Mouse (Mus musculus) lung, adult 18-20 months (tissue): ENCODE data around the gene Mapk10.
"Not testable (repeated sequence)": the region's sequence is repeated elsewhere in the genome, so short reads cannot be mapped to it uniquely, and the experiment has no call there.

Experiments used
- DNase-seq, 2 experiments: peaks; one replicate each; pipeline ENCODE4 v3.0.0; 2022; ENCODE audit warnings: mixed read lengths in 2 of 2

Gene Mapk10

GRCm38 (mm10) chr5:102947061-102947711 is 263.9 kb downstream of the Mapk10 start:
- DNase-seq = no peak

GRCm38 (mm10) chr5:102946625-102947024 is 264.5 kb downstream of the Mapk10 start:
- no peak for DNase-seq

- DNase-seq = not testable (repeated sequence)
Observed at GRCm38 (mm10) chr5:102943864-102944630, 267.1 kb downstream of the Mapk10 start.

GRCm38 (mm10) chr5:102930161-102930560 is 281.0 kb downstream of the Mapk10 start:
- no peak for DNase-seq

GRCm38 (mm10) chr5:102926786-102927185 is 284.3 kb downstream of the Mapk10 start:
- no peak for DNase-seq

- no peak for DNase-seq
Observed at GRCm38 (mm10) chr5:102920199-102920598, 290.9 kb downstream of the Mapk10 start.

GRCm38 (mm10) chr5:102905441-102906211 is 305.5 kb downstream of the Mapk10 start:
- DNase-seq = no peak

- no peak for DNase-seq
Observed at GRCm38 (mm10) chr5:102904066-102904465, 307.1 kb downstream of the Mapk10 start.

GRCm38 (mm10) chr5:102903487-102903886 is 307.6 kb downstream of the Mapk10 start:
- DNase-seq = no peak

- no peak for DNase-seq
Observed at GRCm38 (mm10) chr5:102901176-102901575, 310.0 kb downstream of the Mapk10 start.

- no peak for DNase-seq
Observed at GRCm38 (mm10) chr5:102899680-102900215, 311.4 kb downstream of the Mapk10 start.

GRCm38 (mm10) chr5:102898301-102898700 is 312.8 kb downstream of the Mapk10 start:
- no peak for DNase-seq

- no peak for DNase-seq
Observed at GRCm38 (mm10) chr5:102892226-102892625, 318.9 kb downstream of the Mapk10 start.

GRCm38 (mm10) chr5:102889163-102889488 is 322.0 kb downstream of the Mapk10 start:
- DNase-seq = no peak

- no peak for DNase-seq
Observed at GRCm38 (mm10) chr5:102888482-102889162, 322.5 kb downstream of the Mapk10 start.

GRCm38 (mm10) chr5:102875628-102876027 is 335.5 kb downstream of the Mapk10 start:
- no peak for DNase-seq

- peak in 1 of 2 experiments; percentile 41 for DNase-seq
Observed at GRCm38 (mm10) chr5:102874605-102875298, 336.4 kb downstream of the Mapk10 start.

GRCm38 (mm10) chr5:102872996-102873395 is 338.1 kb downstream of the Mapk10 start:
- not testable (repeated sequence) for DNase-seq

GRCm38 (mm10) chr5:102868196-102868595 is 342.9 kb downstream of the Mapk10 start:
- DNase-seq = peak; percentile 6 to 25

- no peak for DNase-seq
Observed at GRCm38 (mm10) chr5:102859749-102860148, 351.4 kb downstream of the Mapk10 start.

- DNase-seq = no peak
Observed at GRCm38 (mm10) chr5:102858047-102858446, 353.1 kb downstream of the Mapk10 start.
